ENCODE assay signal across 26 mouse cellular contexts in the genomic region with DNA sequence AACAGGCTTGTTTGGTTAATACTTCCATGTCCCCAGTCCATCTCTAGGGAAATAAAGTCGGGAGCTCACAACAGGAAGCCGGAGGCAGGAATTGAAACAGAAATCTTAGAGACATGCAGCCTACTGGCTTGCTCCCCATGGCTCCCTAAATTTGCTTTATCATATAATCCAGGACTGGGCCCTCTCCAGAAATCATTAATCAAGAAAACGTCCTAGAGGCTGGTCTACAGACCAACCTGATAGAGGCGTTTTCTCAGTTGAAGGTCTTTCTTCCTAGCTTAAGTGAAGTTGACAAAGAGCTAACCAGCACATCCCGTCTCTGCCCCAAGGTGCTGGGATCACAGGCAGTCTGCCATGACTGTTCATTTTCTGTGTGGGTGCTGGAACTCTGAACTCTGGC.
DNase-seq lines count a peak whose midpoint lies in the region; ATAC-seq and TF ChIP-seq lines count a peak whose summit lies in the region.
"Had no signal": no experiment of that assay in that cellular context is flagged by ENCODE, and none has a peak within 500 bp of the region (broad histone marks: within the 10 kb centered on the region; RNA-seq: fewer than 3 reads in every experiment).

No protein-coding gene starts in this region.

- H3K4me3 ChIP-seq in gastrocnemius, adult 2 months, result no peak overlapping the region
- no peak overlapping the region for H3K4me3 ChIP-seq in intestine, embryonic 16.5 days (ENCODE audit: low read length)
- no peak overlapping the region for H3K4me3 ChIP-seq in intestine, postnatal 0 days (ENCODE audit: low read depth, low read length)
- H3K4me3 ChIP-seq in brown adipose tissue, adult 24 weeks (ENCODE audit: insufficient read depth, low read depth, low read length), result no peak overlapping the region
- H3K4me3 ChIP-seq: embryonic facial prominence, embryonic 10.5 days; embryonic facial prominence, embryonic 12.5 days; forebrain, embryonic 10.5 days; forebrain, embryonic 12.5 days had no signal

- no peaks in the 10 kb centered on the region for H3K36me3 ChIP-seq in intestine, embryonic 16.5 days (ENCODE audit: control insufficient read depth, insufficient read depth, low read length)
- H3K36me3 ChIP-seq in intestine, postnatal 0 days (ENCODE audit: control insufficient read depth, insufficient read depth), result 0 out of 2 replicates have a peak, but pooled peaks cover 7% of the 10 kb centered on the region
- H3K36me3 ChIP-seq: embryonic facial prominence, embryonic 12.5 days; forebrain, embryonic 10.5 days; forebrain, embryonic 12.5 days had no signal

- no peak overlapping the region for H3K9ac ChIP-seq in intestine, embryonic 16.5 days (ENCODE audit: low read depth, low read length)
- no peak overlapping the region for H3K9ac ChIP-seq in intestine, postnatal 0 days (ENCODE audit: low read depth, low read length)
- H3K9ac ChIP-seq: embryonic facial prominence, embryonic 12.5 days; forebrain, embryonic 12.5 days had no signal

- H3K9me3 ChIP-seq in intestine, embryonic 16.5 days (ENCODE audit: control insufficient read depth, low read length), result no peaks in the 10 kb centered on the region
- H3K9me3 ChIP-seq in intestine, postnatal 0 days (ENCODE audit: control insufficient read depth), result no peaks in the 10 kb centered on the region
- H3K9me3 ChIP-seq: embryonic facial prominence, embryonic 10.5 days; embryonic facial prominence, embryonic 12.5 days; forebrain, embryonic 10.5 days; forebrain, embryonic 12.5 days; G1E had no signal

- no peak for ATAC-seq in intestine, embryonic 16.5 days
- ATAC-seq in intestine, postnatal 0 days, result no peak
- ATAC-seq: CD4-positive, CD25-positive, alpha-beta regulatory T cell, adult 4 months; forebrain, embryonic 14.5 days; forebrain, embryonic 16.5 days had no signal

- no peaks in the 10 kb centered on the region for H3K27me3 ChIP-seq in intestine, embryonic 16.5 days (replicated peaks; ENCODE audit: control insufficient read depth, insufficient read depth, low read length)
- no peaks in the 10 kb centered on the region for H3K27me3 ChIP-seq in intestine, postnatal 0 days (replicated peaks; ENCODE audit: control insufficient read depth, insufficient read depth, low read length)
- H3K27me3 ChIP-seq: CH12.LX; embryonic facial prominence, embryonic 12.5 days; forebrain, embryonic 12.5 days had no signal

- no peak for TF ChIP-seq CTCF in gastrocnemius, adult 2 months (IDR thresholded peaks at IDR 0.05)
- TF ChIP-seq CTCF in intestine, postnatal 0 days (IDR thresholded peaks at IDR 0.05; ENCODE audit: low read depth), result no peak

- no peak for DNase-seq in gastrocnemius, adult 2 months
- DNase-seq in gastrocnemius, postnatal 10 days, result no peak
- peak; percentile 93 for DNase-seq in gonadal fat pad, adult 2 months (ENCODE audit: low read depth)
- no peak for DNase-seq in cerebellum, adult 9-11 months
- no peak for DNase-seq in adrenal gland, postnatal 10 days
- DNase-seq: adrenal gland, adult 2 months; adrenal gland, postnatal 14 days; adrenal gland, postnatal 36 days; B cell, adult 2 months; cerebellum, adult 11 months; cerebellum, adult 18-20 months; cerebellum, adult 8-10 months; cerebellum, postnatal 10 days; cerebellum, postnatal 25 days had no signal

- intact Hi-C loops in gastrocnemius, adult 2 months (cut with DNase I), result no loop called here

- peaks cover 22% of the 10 kb centered on the region for H3K4me1 ChIP-seq in intestine, embryonic 16.5 days (ENCODE audit: control insufficient read depth, insufficient read depth, low read length)
- H3K4me1 ChIP-seq in intestine, postnatal 0 days (replicated peaks; ENCODE audit: control insufficient read depth, insufficient read depth, low read length), result no peaks in the 10 kb centered on the region
- H3K4me1 ChIP-seq in brown adipose tissue, adult 24 weeks (ENCODE audit: control insufficient read depth, insufficient read depth, insufficient read length, low read length), result peaks cover 16% of the 10 kb centered on the region
- H3K4me1 ChIP-seq: forebrain, embryonic 12.5 days had no signal

- no peak overlapping the region for H3K4me2 ChIP-seq in intestine, embryonic 16.5 days (ENCODE audit: low read depth, low read length)
- no peak overlapping the region for H3K4me2 ChIP-seq in intestine, postnatal 0 days (replicated peaks; ENCODE audit: low read depth)
- H3K4me2 ChIP-seq: embryonic facial prominence, embryonic 12.5 days; forebrain, embryonic 12.5 days had no signal

- 77% methylated on average over 5 of the region's 5 CpGs for WGBS in intestine, embryonic 16.5 days
- 63% methylated on average over 5 of the region's 5 CpGs for WGBS in intestine, postnatal 0 days

- H3K27ac ChIP-seq in gastrocnemius, adult 2 months, result peak overlapping the region; percentile 38; the same call in 1 of the 2 replicates
- H3K27ac ChIP-seq in intestine, embryonic 16.5 days (ENCODE audit: low read length), result 0 out of 2 replicates have a peak overlapping the region, but pooled peaks have one; percentile 9
- no peak overlapping the region for H3K27ac ChIP-seq in intestine, postnatal 0 days (ENCODE audit: low read depth, low read length)
- H3K27ac ChIP-seq in brown adipose tissue, adult 24 weeks (replicated peaks; ENCODE audit: low read depth, low read length), result 0 out of 2 replicates have a peak overlapping the region, but pooled peaks have one; percentile 14
- H3K27ac ChIP-seq: embryonic facial prominence, embryonic 10.5 days; embryonic facial prominence, embryonic 12.5 days; forebrain, embryonic 10.5 days; forebrain, embryonic 12.5 days had no signal
